Comparison of ENCODE assay signal across 11 mouse cellular contexts in genomic region chr12:38874470-38874995, GRCm38 (mm10).
"Had no signal": no experiment of that assay in that cellular context is flagged by ENCODE, and none has a peak within 500 bp of the region (broad histone marks: within the 10 kb centered on the region; RNA-seq: fewer than 3 reads in every experiment).

No protein-coding gene starts in this region.

- DNase-seq: left cerebral cortex, postnatal 4 days; lung, adult 18-20 months; right cerebral cortex, postnatal 14 days; thymus, adult 2 months; thymus, postnatal 25 days had no signal

- H3K4me2 ChIP-seq: limb, embryonic 13.5 days; midbrain, embryonic 12.5 days; neural tube, embryonic 13.5 days; stomach, embryonic 15.5 days had no signal

- H3K27ac ChIP-seq: limb, embryonic 13.5 days; liver, embryonic 14.5 days; midbrain, embryonic 12.5 days; neural tube, embryonic 13.5 days; stomach, embryonic 15.5 days had no signal

- H3K9ac ChIP-seq: limb, embryonic 13.5 days; liver, embryonic 14.5 days; midbrain, embryonic 12.5 days; neural tube, embryonic 13.5 days; stomach, embryonic 15.5 days had no signal

- H3K9me3 ChIP-seq: limb, embryonic 13.5 days; midbrain, embryonic 12.5 days; neural tube, embryonic 13.5 days; stomach, embryonic 15.5 days had no signal

- H3K4me1 ChIP-seq: limb, embryonic 13.5 days; midbrain, embryonic 12.5 days; neural tube, embryonic 13.5 days; stomach, embryonic 15.5 days had no signal

- H3K27me3 ChIP-seq: limb, embryonic 13.5 days; midbrain, embryonic 12.5 days; neural tube, embryonic 13.5 days; stomach, embryonic 15.5 days had no signal

- H3K36me3 ChIP-seq: limb, embryonic 13.5 days; midbrain, embryonic 12.5 days; neural tube, embryonic 13.5 days; stomach, embryonic 15.5 days had no signal

- H3K4me3 ChIP-seq: limb, embryonic 13.5 days; midbrain, embryonic 12.5 days; neural tube, embryonic 13.5 days; stomach, embryonic 15.5 days had no signal

- ATAC-seq: midbrain, embryonic 16.5 days had no signal
